Mouse (Mus musculus) megakaryocyte, embryonic 14.5 days (primary cell): ENCODE results near the gene Utp14a. TPM values are rescaled to one million over a fixed set of nuclear protein-coding genes. Genes with fewer than 3 reads are reported as not detected.
A peak's percentile ranks its signal among the peaks of the same experiment; 100 is the strongest.
"Not testable (repeated sequence)": the region's sequence is repeated elsewhere in the genome, so short reads cannot be mapped to it uniquely, and the experiment has no call there.

ENCODE experiments used
- H3K27me3 ChIP-seq: replicated peaks from 2 replicates; pipeline ENCODE3; 2012; ENCODE audit warnings: inconsistent platforms
- H3K36me3 ChIP-seq: replicated peaks from 2 replicates; pipeline ENCODE3; 2012; ENCODE audit warnings: low read length, inconsistent platforms, mixed read lengths
- H3K4me1 ChIP-seq: 2 replicates; pipeline ENCODE4 v1.6.1; 2012; ENCODE audit warnings: inconsistent platforms
- H3K4me3 ChIP-seq: replicated peaks from 2 replicates; pipeline ENCODE3; 2012; ENCODE audit warnings: moderate library complexity, mild to moderate bottlenecking, inconsistent platforms
- H3K9me3 ChIP-seq: 2 replicates; pipeline ENCODE4 v1.6.1; 2012; ENCODE audit warnings: inconsistent platforms
- FLI1 ChIP-seq: IDR thresholded peaks from 2 replicates; pipeline ENCODE4 v1.6.1; 2012; ENCODE audit warnings: low read length, inconsistent platforms, mixed read lengths
- GATA1 ChIP-seq: IDR thresholded peaks from 3 replicates; pipeline ENCODE4 v1.6.1; 2012; ENCODE audit warnings: mixed read lengths, low read length, inconsistent platforms, borderline replicate concordance
- polyA plus RNA-seq: library from polyadenylated mRNA; stranded (reverse); fragments of >175 nt; gene quantifications from 2 replicates; pipeline ENCODE4 v1.2.3, GENCODE M21; 2012; ENCODE audit warnings: low replicate concordance; ENCODE audit not compliant: insufficient read depth

Gene Utp14a
- polyA plus RNA-seq, result 3.4 TPM in 1 of 2 replicates, not detected in the other

DNA sequence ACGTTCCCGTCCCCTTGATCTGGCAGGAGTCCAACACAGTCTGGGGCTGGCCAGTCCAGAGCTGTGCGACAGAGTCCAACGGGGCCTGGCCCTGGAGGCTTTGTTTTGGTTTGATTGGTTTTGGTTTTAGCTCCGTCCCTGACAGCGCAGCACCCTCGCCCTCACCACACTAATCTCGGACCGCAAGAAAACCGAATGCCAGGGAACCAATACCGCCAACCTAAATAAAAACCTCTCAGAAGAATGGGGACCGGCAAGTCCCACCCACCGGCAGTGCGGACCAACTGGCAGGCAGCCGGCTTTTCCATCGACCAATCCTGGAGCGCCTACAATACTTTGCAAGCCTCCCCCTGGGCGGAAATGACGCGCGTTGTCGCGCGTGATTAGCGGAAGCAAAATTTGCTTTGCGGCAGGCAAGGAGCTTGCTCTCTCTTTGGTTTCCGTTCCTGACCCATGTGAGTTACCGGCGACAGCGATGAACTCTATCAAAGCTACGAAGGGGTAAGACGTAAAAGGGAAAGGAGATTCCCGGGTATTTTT is at the start of gene Utp14a:
TSS of gene Utp14a (plus strand) at position 395 of the 540 bp plus-strand sequence.
- peak within 1 kb of the TSS; percentile 91 for H3K4me3 ChIP-seq
- peaks cover 5% of the 10 kb centered on the region for H3K27me3 ChIP-seq
- TF ChIP-seq GATA1 (no peak), FLI1 (no peak)
- peaks cover 6% of the 10 kb centered on the region; the same call in 1 of the 2 replicates for H3K4me1 ChIP-seq
- H3K36me3 ChIP-seq, result peaks cover 18% of the 10 kb centered on the region
- H3K9me3 ChIP-seq, result no peaks in the 10 kb centered on the region

DNA sequence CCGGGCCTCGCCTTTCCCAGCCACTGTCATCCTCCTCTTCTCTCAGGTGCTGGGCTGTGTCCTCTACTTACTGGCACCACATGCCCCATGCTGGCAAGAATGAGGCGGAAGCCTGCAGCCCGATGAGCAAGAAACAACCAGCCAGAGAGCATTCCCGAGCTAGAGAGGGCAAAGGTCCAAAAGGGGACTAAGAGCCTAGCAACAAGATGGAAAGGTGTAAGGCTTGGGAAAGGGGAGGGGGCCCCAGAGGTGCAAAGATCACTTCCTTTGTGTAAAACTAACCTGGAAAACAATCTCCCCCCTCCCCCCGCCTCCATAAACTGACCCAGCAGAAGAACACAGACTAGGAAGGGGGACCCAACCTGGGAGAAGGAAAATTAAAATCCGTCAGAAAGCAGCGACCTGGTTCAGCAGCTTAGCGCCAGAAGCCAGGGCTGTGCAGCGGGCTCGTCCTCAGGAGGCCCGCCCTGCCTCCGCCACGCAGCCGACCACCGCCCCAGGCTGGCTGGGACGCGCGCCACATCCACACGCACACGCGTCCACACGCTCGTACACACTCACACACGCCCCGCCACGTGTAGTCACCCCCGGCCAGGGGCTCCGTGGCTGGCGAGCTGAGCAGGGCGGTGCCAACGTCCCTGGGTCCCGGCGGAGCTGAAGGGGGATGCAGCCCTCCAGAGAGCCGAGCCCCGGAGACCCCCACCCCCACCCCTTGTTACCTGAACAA is 48.7 kb upstream of the Utp14a start:
- no peak for TF ChIP-seq GATA1
- TF ChIP-seq FLI1, result no peak
- Histone ChIP-seq H3K4me3 (peak overlapping the region; percentile 96), H3K9me3 (no peaks in the 10 kb centered on the region), H3K36me3 (peaks cover 19% of the 10 kb centered on the region), H3K4me1 (peaks cover 21% of the 10 kb centered on the region), H3K27me3 (peaks cover 17% of the 10 kb centered on the region)

DNA sequence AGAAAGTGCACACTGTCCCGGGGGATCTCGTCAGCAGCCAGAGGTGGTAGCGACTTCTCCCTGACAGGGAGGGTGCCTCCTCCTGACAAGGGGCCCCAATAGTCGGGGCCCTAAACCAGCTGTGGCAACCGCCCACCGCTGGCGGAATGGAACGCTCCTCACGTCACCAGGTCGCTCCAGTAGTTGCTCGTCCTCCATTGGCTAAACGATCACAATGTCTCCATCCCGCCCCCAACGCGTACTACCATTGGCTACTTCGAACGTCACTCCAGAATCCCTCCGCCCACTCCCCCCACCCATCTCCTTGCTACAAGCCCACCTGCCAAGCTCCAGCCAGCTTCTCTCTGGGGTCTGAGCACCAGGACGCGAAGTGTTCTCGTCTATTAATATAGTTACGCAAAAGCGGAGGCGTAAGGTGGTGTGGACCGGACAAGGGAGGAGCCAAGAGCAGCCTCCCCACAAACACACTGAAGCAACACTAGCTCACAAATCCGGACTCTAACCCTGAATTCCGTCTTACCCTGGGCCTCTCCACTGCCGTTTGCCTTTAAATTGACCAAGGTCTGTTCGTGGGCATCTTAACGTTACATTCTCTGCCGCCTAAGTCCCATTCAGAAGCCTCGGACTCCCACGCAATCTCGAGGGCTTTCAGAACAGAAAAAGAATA is 48.0 kb upstream of the Utp14a start, which contains the start of gene Zdhhc9:
TSS of gene Zdhhc9 (minus strand) at position 360 of the 667 bp plus-strand sequence.
- Histone ChIP-seq H3K9me3 (no peaks in the 10 kb centered on the region), H3K4me3 (peak within 1 kb of the TSS; percentile 96), H3K36me3 (peaks cover 15% of the 10 kb centered on the region), H3K4me1 (peaks cover 21% of the 10 kb centered on the region), H3K27me3 (peaks cover 17% of the 10 kb centered on the region)
- TF ChIP-seq GATA1 (no peak), FLI1 (no peak)

DNA sequence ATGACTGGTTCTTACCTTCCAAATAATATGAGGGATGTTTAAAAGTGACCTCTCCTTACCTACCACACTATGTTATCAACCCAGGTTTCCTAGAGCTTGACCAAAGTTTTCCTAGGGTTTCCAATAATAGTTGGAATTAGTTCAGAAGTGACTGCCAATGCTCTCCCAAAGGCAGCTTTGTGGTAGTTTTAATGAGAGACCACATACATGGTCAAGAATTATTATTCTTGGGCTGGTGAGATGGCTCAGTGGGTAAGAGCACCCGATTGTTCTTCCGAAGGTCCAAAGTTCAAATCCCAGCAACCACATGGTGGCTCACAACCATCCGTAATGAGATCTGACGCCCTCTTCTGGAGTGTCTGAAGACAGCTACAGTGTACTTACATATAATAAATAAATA is 46.9 kb upstream of the Utp14a start:
- H3K4me3 ChIP-seq, H3K9me3 ChIP-seq: not testable (repeated sequence)
- Histone ChIP-seq H3K4me1 (peaks cover 18% of the 10 kb centered on the region), H3K27me3 (peaks cover 19% of the 10 kb centered on the region), H3K36me3 (peaks cover 10% of the 10 kb centered on the region)

DNA sequence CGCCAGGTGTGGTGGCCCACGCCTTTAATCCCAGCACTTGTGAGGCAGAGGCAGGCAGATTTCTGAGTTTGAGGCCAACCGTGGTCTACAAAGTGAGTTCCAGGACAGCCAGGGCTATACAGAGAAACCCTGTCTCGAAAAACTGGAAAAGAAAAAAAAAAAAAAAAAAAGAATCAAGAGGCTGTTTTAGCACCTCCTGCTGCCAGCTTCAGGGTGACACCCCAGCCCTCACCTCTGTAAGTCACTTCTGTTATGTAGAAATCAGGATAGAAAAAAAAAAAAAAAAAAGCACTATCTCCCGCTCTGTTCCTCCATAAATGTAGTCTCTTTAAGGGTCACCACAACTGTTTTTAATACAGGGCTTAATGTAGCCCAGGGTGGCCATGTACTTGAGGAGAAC is 37.2 kb upstream of the Utp14a start:
- Histone ChIP-seq H3K27me3 (peaks cover 7% of the 10 kb centered on the region), H3K9me3 (no peaks in the 10 kb centered on the region), H3K4me1 (peaks cover 3% of the 10 kb centered on the region; the same call in 1 of the 2 replicates), H3K4me3 (no peak overlapping the region), H3K36me3 (no peaks in the 10 kb centered on the region)
- TF ChIP-seq GATA1 (no peak), FLI1 (no peak)

DNA sequence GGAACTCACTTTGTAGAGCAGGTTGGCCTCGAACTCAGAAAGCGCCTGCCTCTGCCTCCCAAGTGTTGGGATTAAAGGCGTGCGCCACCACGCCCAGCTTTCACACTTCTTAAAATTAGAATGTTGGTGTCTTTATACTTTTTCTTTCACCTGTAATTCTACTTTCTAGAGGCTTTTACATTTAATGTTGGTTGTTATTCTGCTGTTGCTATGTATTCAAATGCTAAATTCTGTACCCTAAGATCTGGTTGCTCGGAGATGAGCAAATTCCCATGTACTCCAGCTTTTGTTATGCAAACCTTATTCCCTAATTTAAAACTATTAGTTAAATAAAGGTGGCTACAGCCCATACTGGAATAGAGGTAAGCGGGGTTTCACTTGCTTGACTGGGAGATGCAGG is 34.0 kb upstream of the Utp14a start:
- H3K27me3 ChIP-seq, result peaks cover 9% of the 10 kb centered on the region

DNA sequence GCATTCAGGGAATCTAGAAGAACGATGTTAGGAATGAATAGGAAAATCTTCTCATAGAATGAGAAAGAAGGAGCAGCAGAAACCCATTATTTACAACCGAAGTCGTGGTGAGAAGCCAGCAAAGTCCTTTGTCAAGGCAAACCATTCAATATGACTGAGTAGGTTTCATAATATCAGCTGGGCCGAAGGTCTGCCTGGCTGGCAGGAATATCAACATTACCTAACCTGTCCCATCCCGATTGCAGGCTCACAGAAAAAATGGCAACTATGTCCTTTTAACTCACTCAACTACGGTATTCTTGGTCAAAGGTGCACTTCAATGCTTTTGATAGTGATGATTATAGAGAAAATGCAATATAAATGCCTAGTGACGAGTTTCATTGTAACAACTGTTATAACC is 30.4 kb upstream of the Utp14a start:
- peaks cover 3% of the 10 kb centered on the region for H3K27me3 ChIP-seq
- no peaks in the 10 kb centered on the region for H3K4me1 ChIP-seq
- H3K4me3 ChIP-seq, result no peak overlapping the region
- H3K36me3 ChIP-seq, result no peaks in the 10 kb centered on the region
- H3K9me3 ChIP-seq, result peaks cover 3% of the 10 kb centered on the region; the same call in 1 of the 2 replicates
- no peak for TF ChIP-seq GATA1
- TF ChIP-seq FLI1, result no peak

More for the DNA sequence above, 34.0 kb upstream of the Utp14a start:
- no peak for TF ChIP-seq FLI1
- TF ChIP-seq GATA1, result no peak
- no peak overlapping the region for H3K4me3 ChIP-seq
- H3K36me3 ChIP-seq, result no peaks in the 10 kb centered on the region
- peaks cover 3% of the 10 kb centered on the region; the same call in 1 of the 2 replicates for H3K4me1 ChIP-seq
- H3K9me3 ChIP-seq, result peaks cover 3% of the 10 kb centered on the region; the same call in 1 of the 2 replicates

DNA sequence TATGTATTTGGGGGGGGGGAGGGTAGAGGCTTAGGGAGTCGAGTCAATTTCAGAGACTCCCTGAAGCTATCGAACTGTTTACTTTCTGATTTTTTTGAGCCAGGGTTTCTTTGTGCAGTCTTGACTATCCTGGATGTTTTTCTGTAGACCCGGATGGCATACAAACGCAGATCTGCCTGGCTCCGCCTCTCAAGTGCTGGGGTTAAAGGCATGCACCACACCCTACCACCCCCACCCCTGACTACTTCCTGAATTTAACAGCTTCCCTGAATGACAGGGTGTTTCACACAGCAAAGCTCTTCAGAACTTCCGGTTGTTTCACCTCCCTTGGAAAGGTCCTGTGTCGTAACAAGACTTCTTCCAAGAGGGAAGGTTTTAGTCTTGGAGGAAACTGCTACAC is 22.2 kb upstream of the Utp14a start:
- H3K27me3 ChIP-seq, result peaks cover 2% of the 10 kb centered on the region
- no peak overlapping the region for H3K4me3 ChIP-seq
- TF ChIP-seq GATA1, result no peak
- TF ChIP-seq FLI1, result no peak
- H3K9me3 ChIP-seq, result peaks cover 3% of the 10 kb centered on the region; the same call in 1 of the 2 replicates
- H3K4me1 ChIP-seq, result peaks cover 8% of the 10 kb centered on the region
- no peaks in the 10 kb centered on the region for H3K36me3 ChIP-seq

DNA sequence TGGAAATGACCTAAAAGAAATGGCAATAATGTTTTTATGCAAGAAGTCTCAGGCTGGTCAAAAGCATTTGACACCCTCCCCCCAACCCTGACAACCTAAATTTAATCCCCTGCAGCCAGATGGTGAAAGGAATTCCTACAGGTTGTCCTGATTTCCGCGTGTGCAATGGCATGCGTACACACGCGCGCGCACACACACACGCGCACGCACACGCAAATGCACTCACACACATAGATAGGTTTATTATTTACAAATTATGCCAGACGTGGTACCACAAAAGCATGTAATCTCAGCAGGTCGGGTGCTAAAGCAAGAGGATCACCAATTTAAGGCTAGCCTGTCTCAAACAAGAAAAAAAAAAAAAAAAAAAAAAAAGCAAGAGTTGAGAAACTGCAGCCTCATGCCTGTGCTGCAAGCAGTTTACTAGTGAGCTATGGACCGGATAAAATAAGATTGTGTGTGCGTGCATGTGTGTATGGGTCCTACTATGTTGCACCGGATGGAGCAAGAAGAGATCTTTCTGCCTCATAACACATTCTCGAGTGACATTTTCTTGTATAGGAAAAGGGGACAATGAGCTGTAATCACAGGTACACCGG is 733 bp upstream of the Utp14a start:
- Histone ChIP-seq H3K27me3 (peaks cover 5% of the 10 kb centered on the region), H3K36me3 (peaks cover 13% of the 10 kb centered on the region), H3K4me1 (peaks cover 6% of the 10 kb centered on the region; the same call in 1 of the 2 replicates), H3K9me3 (no peaks in the 10 kb centered on the region), H3K4me3 (peak overlapping the region; percentile 91)
- TF ChIP-seq FLI1, result no peak
- TF ChIP-seq GATA1, result no peak
